Mouse (Mus musculus): ENCODE data around the gene Cd300a. TPM values are rescaled to one million over a fixed set of nuclear protein-coding genes. Genes with fewer than 3 reads are reported as not detected.

Gene Cd300a
- total RNA-seq, 2 experiments from 2014 or later = 0.96 to 0.99 TPM

GRCm38 (mm10) chr11:114866486-114867360 lies 23.1 kb upstream of the Cd300a start:
- peak; percentile 64 to 74 for DNase-seq
- intact Hi-C loops (cut with DNase I) = no loop called here

GRCm38 (mm10) chr11:114867361-114868235 lies 22.2 kb upstream of the Cd300a start:
- intact Hi-C loops (cut with DNase I) = no loop called here
- no peak for DNase-seq

DNA sequence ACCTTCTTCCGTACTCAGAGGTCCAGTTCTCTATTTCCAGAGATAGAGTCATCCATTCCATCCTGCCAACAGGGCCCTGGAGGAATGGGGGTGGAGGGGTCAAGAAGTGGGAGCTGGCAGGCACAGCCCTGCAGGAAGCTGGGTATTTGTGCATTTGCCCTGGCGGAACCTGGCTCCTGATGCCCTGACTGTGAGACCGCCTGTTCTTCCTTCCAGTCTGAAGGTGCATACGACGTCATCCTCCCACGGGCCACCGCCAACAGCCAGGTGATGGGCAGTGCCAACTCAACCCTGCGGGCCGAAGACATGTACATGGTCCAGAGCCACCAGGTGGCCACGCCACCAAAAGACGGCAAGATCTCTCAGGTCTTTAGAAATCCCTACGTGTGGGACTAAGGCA lies 21.6 kb upstream of the Cd300a start:
- no peak for DNase-seq
- intact Hi-C loops (cut with DNase I) = no loop called here

DNA sequence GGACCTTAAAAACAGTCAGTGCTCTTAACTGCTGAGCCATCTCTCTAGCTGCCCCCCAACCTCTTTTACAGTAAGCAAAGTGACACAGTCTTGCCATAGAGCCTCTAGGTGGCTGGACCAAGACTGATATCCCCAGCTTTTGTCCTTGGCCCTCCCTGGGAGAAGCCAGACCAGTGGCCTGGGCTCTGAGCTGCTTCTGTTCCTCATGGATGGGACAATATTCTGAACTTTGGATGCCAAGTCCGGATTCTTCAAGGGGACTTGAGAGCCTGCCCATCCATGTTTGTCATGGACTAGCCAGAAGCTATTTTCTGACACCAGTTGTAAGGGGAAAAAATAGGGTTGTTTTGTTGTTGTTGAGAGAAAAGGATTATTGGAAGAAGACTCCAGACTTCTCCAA lies 20.1 kb upstream of the Cd300a start:
- intact Hi-C loops (cut with DNase I) = no loop called here
- DNase-seq = no peak

GRCm38 (mm10) chr11:114871540-114871939 lies 18.3 kb upstream of the Cd300a start:
- intact Hi-C loops (cut with DNase I) = no loop called here
- DNase-seq = no peak

- DNase-seq = no peak
- intact Hi-C loops (cut with DNase I) = no loop called here
These were observed 16.6 kb upstream of the Cd300a start for GRCm38 (mm10) chr11:114873022-114873817.

DNA sequence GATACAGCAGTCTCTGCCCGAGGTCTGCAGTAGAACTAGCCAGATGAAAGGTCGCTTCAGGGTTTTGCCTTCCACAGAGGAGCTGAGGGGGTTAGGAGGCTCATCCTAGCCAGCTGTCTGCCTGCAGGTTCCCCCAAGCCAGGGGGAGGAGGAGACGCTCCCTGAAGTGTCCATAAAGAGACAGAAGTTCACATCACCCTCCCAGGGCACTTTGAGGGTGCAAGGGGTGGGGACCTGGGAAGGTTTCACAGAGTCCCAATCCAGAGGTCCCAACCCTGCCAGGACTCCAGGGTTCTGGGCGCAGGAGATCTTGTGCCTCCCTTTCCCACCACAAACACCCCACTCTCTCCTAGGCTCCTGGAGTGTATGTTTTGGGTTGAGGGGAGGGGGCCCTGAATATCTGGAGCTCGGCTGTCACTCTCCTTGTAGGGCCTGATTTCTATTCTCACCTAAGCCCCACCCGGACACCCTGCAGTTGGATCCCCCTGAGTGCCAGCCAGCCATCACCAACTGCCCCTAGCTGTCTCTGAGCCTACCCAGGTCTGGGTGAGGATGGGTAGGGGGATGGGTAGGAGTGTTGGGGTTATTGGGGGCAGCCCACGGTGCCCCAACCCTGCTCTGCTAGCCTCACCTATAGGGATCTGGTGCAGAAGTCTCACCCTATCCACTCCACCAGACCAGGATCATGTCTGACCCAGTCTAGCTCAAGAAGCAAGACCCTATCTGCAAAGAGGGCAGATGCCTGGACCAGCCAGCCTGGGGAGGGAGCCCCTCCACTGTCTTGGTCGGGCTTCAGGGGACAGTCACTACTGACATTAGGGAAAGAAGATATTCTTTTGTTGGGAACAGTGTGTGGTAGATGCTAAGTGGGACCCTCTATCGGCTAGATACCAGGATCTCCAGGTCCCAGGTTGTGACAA lies 15.4 kb upstream of the Cd300a start:
- DNase-seq = no peak
- intact Hi-C loops (cut with DNase I) = no loop called here

DNA sequence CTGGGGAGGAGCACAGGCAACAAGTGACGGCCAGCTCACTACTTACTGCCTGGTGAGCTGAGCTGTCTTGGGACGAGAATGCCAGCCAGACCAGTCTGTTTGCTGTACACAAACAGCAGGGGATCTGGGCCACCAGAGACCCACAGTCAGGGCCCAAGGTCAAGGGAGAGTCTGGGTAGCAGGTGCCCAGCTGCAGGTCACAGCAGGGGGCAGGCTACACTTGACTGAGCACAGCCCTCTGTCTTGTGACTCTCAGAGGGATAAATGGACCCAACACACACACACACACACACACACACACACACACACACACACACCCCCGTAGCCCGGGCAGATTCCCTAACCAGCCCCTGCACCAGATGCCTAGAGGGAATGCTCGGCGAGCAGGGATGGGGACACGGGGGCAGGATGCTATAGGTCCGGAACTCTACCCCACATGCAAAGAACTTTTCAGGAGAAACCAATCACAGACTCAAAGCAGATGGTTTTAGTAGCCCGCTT lies 14.5 kb upstream of the Cd300a start:
- intact Hi-C loops (cut with DNase I) = no loop called here
- DNase-seq = no peak

GRCm38 (mm10) chr11:114876176-114876575 lies 13.7 kb upstream of the Cd300a start:
- DNase-seq = no peak
- intact Hi-C loops (cut with DNase I) = no loop called here

GRCm38 (mm10) chr11:114876621-114877020 lies 13.2 kb upstream of the Cd300a start:
- intact Hi-C loops (cut with DNase I) = loop anchor here (1.0 kb wide), 1 partner anchor 64 kb away; no protein-coding TSS in a partner anchor
- DNase-seq = no peak

DNA sequence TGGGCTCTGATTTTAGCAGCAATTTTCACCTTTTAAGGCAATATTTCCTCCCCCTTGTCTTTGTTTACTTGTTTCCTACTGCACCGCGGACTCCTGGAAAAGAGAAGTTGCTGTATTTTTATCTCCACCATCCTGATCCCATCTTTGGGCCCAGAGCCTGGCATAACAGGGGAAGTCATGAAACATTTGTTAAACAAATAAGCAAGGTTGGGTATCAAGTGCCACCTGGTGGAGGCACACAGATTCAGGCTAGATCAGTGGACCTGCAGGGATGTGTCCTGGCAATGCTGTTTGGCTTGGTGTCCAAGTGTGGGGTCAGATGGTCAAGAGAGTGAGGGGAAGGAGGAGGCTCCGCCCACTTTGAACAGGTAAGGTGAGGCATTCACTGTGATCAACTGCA lies 12.7 kb upstream of the Cd300a start:
- intact Hi-C loops (cut with DNase I) = loop anchor here (1.0 kb wide), 1 partner anchor 65 kb away; no protein-coding TSS in a partner anchor
- DNase-seq = peak; percentile 71 to 73

DNA sequence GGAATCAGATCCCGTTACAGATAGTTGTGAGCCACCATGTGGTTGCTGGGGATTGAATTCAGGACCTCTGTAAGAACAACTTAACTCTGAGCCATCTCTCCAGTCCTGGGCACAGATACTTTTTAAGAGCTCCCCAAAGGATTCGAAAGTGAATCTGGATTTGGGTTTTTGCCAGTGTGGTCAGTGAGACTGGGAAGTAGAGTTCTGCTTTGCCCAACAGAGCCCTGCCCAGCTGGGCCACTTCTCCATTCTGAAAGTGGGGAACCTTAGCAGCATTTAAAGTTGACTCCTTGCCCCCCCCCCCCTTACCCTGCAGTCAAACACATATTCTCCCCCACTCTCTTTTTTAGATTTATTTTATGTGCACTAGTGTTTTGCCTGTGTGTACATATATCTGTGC lies 10.2 kb upstream of the Cd300a start:
- no peak for DNase-seq
- intact Hi-C loops (cut with DNase I) = loop anchor here (1.0 kb wide), 1 partner anchor 33 kb away; no protein-coding TSS in a partner anchor

- DNase-seq = no peak
- intact Hi-C loops (cut with DNase I) = loop anchor here (1.0 kb wide), 1 partner anchor 32 kb away; no protein-coding TSS in a partner anchor
These were observed 9.7 kb upstream of the Cd300a start for GRCm38 (mm10) chr11:114880185-114880584.

DNA sequence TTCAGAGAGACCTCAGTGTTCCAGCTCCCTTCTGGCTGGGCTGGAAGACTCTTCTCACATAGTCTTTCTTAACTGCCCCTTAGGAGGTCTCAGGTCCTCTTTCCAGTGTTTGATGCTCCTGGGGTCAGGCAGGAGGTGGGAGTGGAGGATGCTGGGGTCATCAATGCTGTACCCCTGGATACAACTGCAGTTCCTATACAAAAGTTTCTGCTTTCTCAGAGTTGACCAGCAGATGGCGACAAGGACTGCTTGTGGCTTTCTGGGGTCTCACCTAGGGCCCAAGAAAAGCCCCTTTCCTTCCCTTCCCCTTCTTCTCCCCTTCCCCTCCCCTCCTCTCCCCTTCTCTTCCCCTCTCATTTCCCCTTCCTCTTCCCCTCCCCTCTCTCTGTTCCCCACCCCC lies 9.3 kb upstream of the Cd300a start:
- DNase-seq = peak; percentile 45 to 74
- intact Hi-C loops (cut with DNase I) = loop anchor here (1.0 kb wide), 1 partner anchor 32 kb away; no protein-coding TSS in a partner anchor

DNA sequence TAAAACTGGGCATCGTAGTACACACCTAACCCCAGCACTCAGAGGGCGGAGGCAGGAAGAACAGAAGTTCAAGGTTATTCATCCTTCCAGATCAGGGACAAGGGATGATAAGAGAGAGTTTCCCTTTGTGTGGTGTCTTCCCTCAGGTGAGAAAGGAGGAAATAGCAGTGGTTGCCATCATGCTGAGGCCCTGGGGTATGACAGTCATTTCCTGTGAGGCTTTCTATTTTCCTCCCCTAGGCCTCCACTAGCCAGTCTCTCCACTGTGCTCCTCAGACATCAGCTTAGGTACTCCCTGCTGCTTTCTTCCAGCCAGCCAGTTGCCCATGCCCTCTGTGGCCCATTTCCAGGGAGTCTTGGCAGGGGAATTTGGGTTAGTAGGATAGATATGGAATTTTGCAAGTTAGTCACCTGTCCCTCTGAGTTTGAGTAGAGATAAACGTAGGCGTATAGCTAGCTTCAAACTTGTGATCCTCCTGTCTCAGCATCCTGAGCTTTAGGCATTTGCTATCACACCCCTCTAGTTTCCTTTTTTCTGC lies 6.5 kb upstream of the Cd300a start:
- DNase-seq = no peak
- intact Hi-C loops (cut with DNase I) = no loop called here

DNA sequence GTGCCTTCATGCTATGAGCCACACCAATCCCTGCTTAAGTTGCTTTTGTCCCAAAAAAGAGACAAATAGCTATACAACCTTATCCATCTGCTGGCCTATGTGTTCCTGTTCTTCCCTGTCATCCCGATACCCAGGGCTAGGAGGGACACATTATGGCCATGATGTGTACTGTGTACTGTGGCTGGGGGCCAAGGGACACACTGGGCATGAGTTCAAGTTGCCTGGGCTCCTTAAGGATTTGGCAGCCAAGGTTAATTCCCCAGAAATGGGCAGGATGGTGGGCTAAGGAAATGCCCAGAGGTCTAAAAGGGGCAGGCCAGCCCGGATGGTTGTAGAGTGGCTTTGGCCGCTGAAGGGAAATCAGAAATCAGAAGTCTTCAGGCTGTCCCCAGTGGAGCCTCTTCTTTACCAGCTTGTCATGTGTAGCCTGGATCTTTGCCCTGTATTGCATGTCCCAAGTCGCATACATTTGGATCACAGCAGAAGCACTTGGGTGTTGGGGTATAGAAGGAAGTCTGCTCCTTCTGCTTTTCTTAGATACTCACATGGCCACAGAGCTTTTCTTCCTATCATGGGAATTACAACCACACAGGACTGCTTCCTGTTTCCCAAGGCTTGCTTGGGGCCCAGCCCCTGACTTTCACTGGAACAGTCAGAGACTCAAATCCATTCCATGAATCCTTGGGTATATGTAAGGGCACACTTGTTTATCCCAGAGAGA lies 5.3 kb upstream of the Cd300a start:
- DNase-seq = no peak
- intact Hi-C loops (cut with DNase I) = no loop called here

DNA sequence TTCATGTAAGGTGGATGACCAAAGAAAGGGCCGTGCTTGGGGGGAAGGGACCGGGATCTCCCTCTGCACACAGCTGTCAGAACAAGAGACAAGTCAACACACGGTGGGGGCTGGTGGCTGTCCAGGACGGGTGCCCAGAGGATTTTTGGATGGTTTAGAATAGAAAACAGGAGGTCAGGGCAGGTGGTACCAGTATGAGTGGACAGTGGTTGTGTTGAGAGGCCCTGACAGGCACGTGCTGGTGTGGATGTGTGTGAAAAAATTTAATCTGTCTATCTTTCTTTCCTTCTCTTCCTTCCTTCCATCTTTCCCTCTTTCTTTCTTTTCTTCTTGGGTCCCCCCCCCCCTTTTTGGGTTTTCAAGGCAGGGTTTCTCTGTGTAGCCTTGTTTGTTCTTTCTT lies 701 bp downstream of the Cd300a start:
- intact Hi-C loops (cut with DNase I) = no loop called here
- no peak for DNase-seq

DNA sequence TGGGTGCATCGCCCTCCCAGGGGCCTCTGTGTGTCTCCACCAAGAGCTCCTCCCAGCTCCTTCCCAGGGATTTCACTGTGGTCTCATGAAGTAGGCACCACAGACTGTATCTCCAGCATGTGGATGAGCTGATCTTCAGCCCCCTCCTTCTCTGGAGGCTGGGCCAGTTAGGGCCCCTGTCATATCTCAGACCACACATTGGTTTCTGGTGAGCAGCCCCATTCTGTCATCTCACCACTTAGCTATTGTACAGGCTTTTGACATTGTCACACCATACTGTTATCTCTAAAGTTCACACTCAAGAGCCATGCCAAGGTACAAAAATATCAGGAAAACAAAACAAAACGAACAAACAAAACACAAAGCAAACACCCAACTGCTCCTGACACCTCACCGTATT lies 6.2 kb downstream of the Cd300a start:
- no peak for DNase-seq
- intact Hi-C loops (cut with DNase I) = no loop called here
